Mouse (Mus musculus) hematopoietic stem cell, adult 5-6 weeks (primary cell): Measurements from ENCODE around the gene Adh6a. TPM values are rescaled to one million over a fixed set of nuclear protein-coding genes. Genes with fewer than 3 reads are reported as not detected.

Source experiments
- ATAC-seq, 2 experiments: fragments of 125-278 bp in 1 of 2; replicated peaks in 1 of 2; 2 replicates each; pipeline ENCODE4 v1.8.0; 2016 to 2017; ENCODE audit warnings: inconsistent platforms in 2 of 2, mild to moderate bottlenecking in 2 of 2, moderate number of reproducible peaks in 2 of 2, low read depth in 1 of 2, moderate TSS enrichment in 1 of 2; ENCODE audit not compliant: low FRiP score in 2 of 2, poor library complexity in 2 of 2, severe bottlenecking in 2 of 2, insufficient read depth in 1 of 2, low TSS enrichment in 1 of 2
- total RNA-seq: library from RNA; stranded (forward); fragments of 172-1452, 232-1000 nt; gene quantifications from 2 replicates; pipeline ENCODE4 v1.2.3, GENCODE M21; 2017

Gene Adh6a
- total RNA-seq, 1 experiment from 2014 or later, result not detected

GRCm38 (mm10) chr3:138306290-138306683, 6.8 kb upstream of the Adh6a start:
- ATAC-seq, result no peak

- ATAC-seq, result no peak
These were observed 3.2 kb upstream of the Adh6a start for GRCm38 (mm10) chr3:138309910-138310309.

GRCm38 (mm10) chr3:138311015-138311414, 2.1 kb upstream of the Adh6a start:
- no peak for ATAC-seq

- ATAC-seq, result no peak
These were observed 3.9 kb downstream of the Adh6a start for GRCm38 (mm10) chr3:138316908-138317472.

- ATAC-seq, result no peak
These were observed 11.9 kb downstream of the Adh6a start for GRCm38 (mm10) chr3:138325001-138325400.

- no peak for ATAC-seq
These were observed 12.4 kb downstream of the Adh6a start for GRCm38 (mm10) chr3:138325466-138325865.

GRCm38 (mm10) chr3:138333910-138334309, 20.8 kb downstream of the Adh6a start:
- ATAC-seq, result no peak

GRCm38 (mm10) chr3:138334320-138334719, 21.2 kb downstream of the Adh6a start:
- no peak for ATAC-seq

GRCm38 (mm10) chr3:138335566-138335965, 22.5 kb downstream of the Adh6a start:
- no peak for ATAC-seq

- ATAC-seq, result no peak
These were observed 23.1 kb downstream of the Adh6a start for GRCm38 (mm10) chr3:138336104-138336754.

GRCm38 (mm10) chr3:138341471-138341870, 28.4 kb downstream of the Adh6a start, which contains the start of gene Adh6b:
Gene Adh6b (plus strand): TSS chr3:138341775.
- ATAC-seq, result no peak

- no peak for ATAC-seq
These were observed 34.0 kb downstream of the Adh6a start for GRCm38 (mm10) chr3:138347041-138347440.

- no peak for ATAC-seq
These were observed 39.1 kb downstream of the Adh6a start for GRCm38 (mm10) chr3:138352012-138352809.

GRCm38 (mm10) chr3:138358856-138359255, 45.8 kb downstream of the Adh6a start:
- ATAC-seq, result no peak

GRCm38 (mm10) chr3:138360721-138361120, 47.6 kb downstream of the Adh6a start:
- no peak for ATAC-seq

GRCm38 (mm10) chr3:138362920-138363319, 49.8 kb downstream of the Adh6a start:
- ATAC-seq, result no peak

- ATAC-seq, result no peak
These were observed 53.1 kb downstream of the Adh6a start for GRCm38 (mm10) chr3:138366181-138366580.

GRCm38 (mm10) chr3:138369546-138369945, 56.5 kb downstream of the Adh6a start:
- no peak for ATAC-seq
